Mouse (Mus musculus) cerebellum, adult 9-11 months (tissue): ENCODE results near the gene Zfp628.

ENCODE experiments used
- DNase-seq: peaks from one replicate; pipeline ENCODE4 v3.0.0; 2022

The Zfp628 gene

GRCm38 (mm10) chr7:4919096-4919495, 4.1 kb downstream of the Zfp628 start:
- peak; percentile 39 for DNase-seq

- DNase-seq, result peak; percentile 40
Measured at GRCm38 (mm10) chr7:4919971-4920370, 5.0 kb downstream of the Zfp628 start.

- DNase-seq, result peak; percentile 44
Measured at GRCm38 (mm10) chr7:4920496-4920895, 5.5 kb downstream of the Zfp628 start.

DNA sequence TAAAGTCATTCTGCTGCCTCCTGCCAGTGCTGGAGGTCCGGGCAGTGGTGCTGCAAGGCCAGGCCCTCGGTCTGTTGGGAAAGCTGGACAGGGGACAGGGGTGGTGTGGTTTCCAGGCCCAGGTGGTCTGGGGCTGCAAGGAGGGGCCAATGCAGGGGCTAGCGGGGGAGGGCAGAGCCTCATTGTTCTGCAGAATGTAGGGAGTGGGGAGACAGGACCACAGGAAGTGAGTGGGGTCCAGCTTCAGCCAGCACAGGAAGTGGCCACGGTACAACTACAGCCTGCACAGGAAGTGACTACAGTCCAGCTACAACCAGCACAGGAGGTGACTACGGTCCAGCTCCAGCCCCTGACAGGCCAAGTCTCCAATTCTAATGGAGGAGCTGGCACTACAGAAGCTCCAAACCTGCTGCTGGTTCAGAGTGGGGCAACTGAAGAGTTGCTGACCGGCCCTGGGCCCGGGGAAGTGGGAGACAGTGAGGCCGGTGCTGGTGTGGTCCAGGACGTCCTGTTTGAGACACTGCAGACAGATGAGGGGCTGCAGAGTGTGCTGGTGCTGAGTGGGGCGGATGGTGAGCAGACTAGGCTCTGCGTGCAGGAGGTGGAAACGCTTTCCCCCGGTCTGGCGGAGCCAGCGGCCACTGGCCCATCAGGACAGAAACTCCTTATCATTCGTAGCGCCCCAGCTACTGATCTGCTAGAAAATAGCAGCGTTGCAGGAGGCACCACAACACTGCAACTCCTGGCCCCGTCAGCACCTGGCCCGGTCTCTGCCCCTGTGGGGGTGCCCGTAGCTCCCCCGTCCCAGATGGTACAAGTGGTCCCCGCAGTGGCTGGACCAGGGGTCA, 6.2 kb downstream of the Zfp628 start:
- DNase-seq, result peak; percentile 59

DNA sequence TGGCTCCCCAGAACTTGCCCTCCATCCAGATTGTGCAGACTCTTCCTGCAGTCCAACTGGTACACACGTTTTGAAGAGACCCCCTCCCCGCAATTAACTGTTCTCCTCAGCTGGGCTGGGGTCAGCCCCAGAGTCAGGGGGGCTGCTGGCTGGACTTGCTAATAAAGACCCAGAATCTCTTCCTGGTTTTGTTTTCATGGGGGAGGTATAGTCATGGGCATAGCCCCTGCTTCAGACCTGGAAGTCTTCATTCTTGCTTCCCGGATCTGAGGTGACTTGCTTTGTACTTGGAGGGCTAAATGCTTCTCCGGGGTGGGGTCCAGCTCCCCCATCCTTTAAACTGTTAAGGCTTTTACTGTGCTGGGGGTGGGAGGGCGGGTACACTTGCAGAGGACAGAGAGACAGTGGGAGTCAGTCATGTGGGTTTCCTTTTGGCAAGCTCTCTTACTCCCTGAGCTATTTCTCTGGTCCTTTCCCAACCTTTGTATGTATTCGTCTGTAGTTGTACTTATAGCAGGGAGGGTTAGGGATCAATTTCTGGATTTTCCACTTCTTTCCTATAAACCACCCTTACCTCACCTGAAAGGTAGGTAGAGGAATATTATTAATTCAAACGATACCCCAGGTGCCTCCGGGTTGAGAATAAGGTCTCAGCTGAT, 6.9 kb downstream of the Zfp628 start, which contains the start of gene Nat14:
TSS of gene Nat14 (plus strand) at position 205 of the 659 bp plus-strand sequence.
- peak; percentile 54 for DNase-seq

DNA sequence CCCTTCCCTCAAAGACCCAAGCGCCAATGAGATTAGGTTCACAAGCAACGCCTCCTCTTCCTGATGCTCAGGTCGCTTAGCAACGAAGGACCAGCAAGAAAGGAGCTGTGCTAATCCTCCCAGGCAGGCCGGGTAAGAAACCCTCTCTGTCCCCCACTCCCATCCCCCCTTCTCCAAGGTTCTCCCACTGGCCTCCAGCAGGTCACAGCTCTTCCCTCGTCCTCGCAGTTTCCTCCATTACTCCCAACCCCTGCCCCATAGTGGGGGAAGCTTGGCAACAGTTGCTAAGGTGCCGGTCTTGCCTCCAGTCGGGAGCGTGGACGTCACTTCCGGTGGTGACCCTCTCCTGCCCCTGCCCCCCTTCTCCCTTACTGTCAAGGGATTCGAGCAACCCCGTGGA, 7.5 kb downstream of the Zfp628 start:
- peak; percentile 90 for DNase-seq

GRCm38 (mm10) chr7:4922931-4923565, 8.0 kb downstream of the Zfp628 start:
- DNase-seq, result peak; percentile 89

GRCm38 (mm10) chr7:4923586-4924364, 8.8 kb downstream of the Zfp628 start:
- DNase-seq, result peak; percentile 83

DNA sequence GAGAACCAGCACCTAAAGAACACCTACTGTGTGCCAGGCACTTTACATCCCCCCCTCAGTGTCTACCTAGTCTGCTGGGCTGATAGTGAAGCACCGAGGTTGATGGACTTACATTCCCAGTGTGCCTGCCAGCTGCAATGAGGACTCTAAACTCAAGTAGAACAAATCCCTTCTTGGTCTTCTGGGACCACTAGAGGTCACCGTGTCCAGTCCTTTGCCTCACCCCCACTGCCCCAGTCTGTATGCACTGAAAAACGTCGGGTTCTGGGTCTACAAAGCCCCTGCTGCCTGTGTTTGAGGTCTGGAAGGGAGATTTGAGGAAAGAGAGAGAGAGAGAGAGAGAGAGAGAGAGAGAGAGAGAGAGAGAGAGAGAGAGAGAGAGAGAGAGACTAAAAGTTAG, 9.5 kb downstream of the Zfp628 start:
- DNase-seq, result no peak

DNA sequence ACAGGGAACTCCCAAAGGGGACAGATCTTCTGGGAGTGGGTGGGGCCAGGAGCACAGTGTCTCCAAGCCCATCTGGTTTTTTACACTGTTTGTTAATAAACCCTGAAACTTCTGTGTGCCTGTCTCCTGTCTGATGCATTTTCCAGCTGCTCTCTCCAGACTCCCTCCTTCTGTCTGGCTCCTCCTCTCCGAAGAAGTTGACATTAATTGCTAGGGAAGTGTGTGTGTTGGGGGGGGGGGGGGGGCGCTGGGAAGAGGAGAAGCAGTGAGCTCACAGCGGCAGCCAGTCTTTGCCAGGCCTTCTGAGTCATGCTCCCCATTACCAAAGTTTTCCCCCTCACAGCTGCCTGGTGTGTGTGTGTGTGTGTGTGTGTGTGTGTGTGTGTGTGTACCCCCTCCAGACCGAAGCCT, 9.9 kb downstream of the Zfp628 start:
- DNase-seq, result peak; percentile 38

GRCm38 (mm10) chr7:4925441-4926381, 10.7 kb downstream of the Zfp628 start, which contains the start of gene Ssc5d:
Gene Ssc5d (plus strand): TSS chr7:4925785.
- DNase-seq, result peak; percentile 49

DNA sequence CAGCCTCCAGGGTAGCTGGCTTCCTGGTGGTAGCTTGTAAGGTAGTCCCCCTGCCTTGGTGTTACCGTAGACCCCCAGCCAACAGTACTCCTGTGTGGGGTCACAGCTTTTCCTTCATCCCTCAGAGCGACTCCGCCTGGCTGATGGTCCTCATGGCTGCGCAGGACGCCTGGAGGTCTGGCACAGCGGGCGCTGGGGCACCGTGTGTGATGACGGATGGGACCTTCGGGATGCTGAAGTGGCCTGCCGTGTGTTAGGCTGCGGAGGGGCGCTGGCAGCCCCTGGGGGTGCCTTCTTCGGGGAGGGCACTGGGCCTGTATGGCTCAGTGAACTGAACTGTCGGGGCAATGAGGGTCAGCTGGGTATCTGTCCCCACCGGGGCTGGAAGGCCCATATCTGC, 11.8 kb downstream of the Zfp628 start:
- DNase-seq, result no peak

- no peak for DNase-seq
Measured at GRCm38 (mm10) chr7:4927711-4928110, 12.7 kb downstream of the Zfp628 start.

DNA sequence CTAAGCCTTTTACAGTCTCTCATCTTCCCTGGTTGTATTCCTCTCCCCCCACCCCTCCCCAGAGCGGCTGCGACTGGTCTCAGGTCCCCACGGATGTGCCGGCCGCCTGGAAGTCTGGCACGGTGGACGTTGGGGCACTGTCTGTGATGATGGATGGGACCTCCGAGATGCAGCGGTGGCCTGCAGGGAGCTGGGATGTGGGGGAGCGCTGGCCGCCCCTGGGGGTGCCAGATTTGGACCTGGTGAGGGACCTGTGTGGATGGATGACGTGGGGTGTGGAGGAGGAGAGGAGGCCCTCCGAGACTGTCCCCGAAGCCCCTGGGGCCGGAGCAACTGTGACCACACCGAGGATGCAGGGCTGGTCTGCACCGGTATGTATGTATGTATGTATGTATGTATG, 13.3 kb downstream of the Zfp628 start:
- DNase-seq, result no peak

- DNase-seq, result no peak
Measured at GRCm38 (mm10) chr7:4933103-4933502, 18.1 kb downstream of the Zfp628 start.

DNA sequence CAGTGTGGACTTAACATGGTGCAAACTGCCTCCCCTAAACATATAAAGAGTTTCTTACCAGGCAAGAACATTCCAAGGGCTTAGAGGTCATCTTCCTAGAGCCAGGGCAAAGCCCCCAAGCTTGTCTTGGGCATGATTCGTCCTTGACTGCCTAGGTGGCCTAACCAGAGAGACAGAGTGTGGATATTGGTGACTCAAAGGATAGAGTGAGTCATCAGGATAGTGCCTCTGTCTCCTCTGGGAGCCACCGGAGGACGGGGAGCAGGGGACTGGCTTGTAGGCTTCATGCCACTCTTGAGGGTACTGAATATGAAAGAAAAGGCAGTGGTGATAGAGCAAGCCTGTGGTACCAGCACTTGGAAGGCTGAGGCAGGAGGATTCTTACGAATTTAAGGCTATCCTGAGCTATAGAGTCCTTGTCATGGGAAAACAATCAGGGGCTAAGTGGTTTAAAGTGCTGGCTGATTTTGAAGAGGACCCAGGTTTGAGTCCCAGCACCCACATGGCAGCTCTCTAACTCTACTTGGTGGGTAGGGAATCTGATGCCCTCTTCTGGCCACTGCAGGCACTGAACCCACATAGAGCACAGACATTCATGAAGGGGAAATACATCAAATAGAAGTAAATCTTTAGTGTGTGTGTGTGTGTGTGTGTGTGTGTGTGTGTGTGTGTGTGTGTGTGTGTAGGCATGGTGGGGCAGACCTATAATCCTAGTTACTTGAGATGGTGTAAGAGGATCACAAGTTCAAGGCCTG, 19.3 kb downstream of the Zfp628 start:
- no peak for DNase-seq

DNA sequence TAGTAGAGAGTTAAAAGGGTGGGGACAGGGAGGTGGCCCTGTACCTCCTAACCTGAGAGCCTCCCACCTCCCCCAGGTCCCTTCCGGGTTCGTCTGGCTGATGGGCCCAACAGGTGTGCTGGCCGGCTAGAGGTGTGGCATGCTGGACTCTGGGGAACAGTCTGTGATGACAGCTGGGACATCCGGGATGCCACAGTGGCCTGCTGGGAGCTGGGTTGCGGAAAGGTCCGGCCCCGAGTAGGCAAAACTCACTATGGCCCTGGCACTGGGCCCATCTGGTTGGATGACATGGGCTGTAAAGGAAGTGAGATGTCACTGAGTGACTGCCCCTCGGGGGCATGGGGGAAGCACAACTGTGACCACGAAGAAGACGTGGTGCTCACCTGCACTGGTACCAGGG, 21.8 kb downstream of the Zfp628 start:
- no peak for DNase-seq

- DNase-seq, result no peak
Measured at GRCm38 (mm10) chr7:4937392-4937791, 22.4 kb downstream of the Zfp628 start.

DNA sequence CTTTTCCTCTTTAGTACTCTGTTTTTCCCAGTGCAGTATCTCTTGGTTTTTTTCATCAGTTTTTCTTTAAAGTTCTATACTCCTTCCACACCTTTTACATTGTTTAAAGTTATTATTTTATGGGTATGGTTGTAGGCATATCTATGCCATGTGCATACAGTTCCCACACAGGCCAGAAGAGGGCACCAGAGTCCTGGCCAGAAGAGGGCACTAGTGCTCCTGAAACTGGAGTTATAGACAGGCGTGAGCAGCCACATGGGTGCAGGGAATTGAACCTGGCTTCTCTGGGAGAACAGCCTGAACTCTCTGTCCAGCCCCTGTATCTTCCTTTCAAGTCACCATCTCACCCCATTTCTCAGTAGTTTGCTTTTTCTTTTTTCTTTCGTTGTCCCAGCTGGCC, 23.4 kb downstream of the Zfp628 start:
- DNase-seq, result peak; percentile 65

GRCm38 (mm10) chr7:4940068-4940479, 25.1 kb downstream of the Zfp628 start:
- peak; percentile 83 for DNase-seq

DNA sequence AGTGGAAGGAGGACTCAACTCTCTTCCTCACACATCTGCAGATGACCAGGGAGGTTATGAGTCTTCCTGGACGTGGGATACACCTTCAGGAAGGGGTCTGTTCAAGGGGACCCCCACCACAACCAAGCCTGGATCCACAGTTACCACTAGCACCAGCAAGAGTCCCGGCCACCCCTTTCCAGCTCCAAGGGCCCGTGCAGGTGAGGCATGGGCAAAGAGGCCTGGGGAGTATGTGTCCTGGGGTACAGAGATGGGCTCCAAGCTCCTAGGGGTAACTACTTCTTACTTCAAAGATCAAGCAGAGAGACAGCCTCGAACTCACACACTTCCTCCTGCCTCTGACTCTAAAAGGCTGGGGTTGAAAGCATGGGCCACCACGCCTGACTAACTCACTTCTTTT, 27.7 kb downstream of the Zfp628 start:
- DNase-seq, result peak; percentile 42
